Mouse (Mus musculus) inflammation-experienced regulatory T-cells, adult 6 months (primary cell): Measurements from ENCODE around the gene Trpc4ap. TPM values are rescaled to one million over a fixed set of nuclear protein-coding genes. Genes with fewer than 3 reads are reported as not detected.
"Not testable (repeated sequence)": the region's sequence is repeated elsewhere in the genome, so short reads cannot be mapped to it uniquely, and the experiment has no call there.

Experiments
- ATAC-seq: one replicate; pipeline ENCODE4 v1.8.0; 2017
- polyA plus RNA-seq, 3 experiments: library from polyadenylated mRNA; unstranded; fragments of 100-300 nt; shearing (Covaris generic); gene quantifications; one replicate each; pipeline ENCODE4 v1.2.1; 2017

Trpc4ap gene
- polyA plus RNA-seq = 10 to 100 TPM; 38.5 to 56.7 (median 43.8) TPM

- ATAC-seq = peak; percentile 96
Observed at GRCm38 (mm10) chr2:155691723-155692493, at the start of gene Trpc4ap. Gene Trpc4ap (minus strand): TSS chr2:155692384.

- ATAC-seq = no peak
Observed at GRCm38 (mm10) chr2:155737803-155738202, 45.6 kb upstream of the Trpc4ap start.

GRCm38 (mm10) chr2:155736936-155737335 is 44.8 kb upstream of the Trpc4ap start:
- no peak for ATAC-seq

- not testable (repeated sequence) for ATAC-seq
Observed at GRCm38 (mm10) chr2:155735766-155736165, 43.6 kb upstream of the Trpc4ap start, which contains the start of gene Gm17581. Gene Gm17581 (minus strand): TSS chr2:155735866.

GRCm38 (mm10) chr2:155735080-155735479 is 42.9 kb upstream of the Trpc4ap start:
- no peak for ATAC-seq

- ATAC-seq = peak; percentile 99
Observed at GRCm38 (mm10) chr2:155729158-155729645, 37.0 kb upstream of the Trpc4ap start, which contains the start of gene Edem2. Gene Edem2 (minus strand): TSS chr2:155729475.

GRCm38 (mm10) chr2:155728742-155729141 is 36.6 kb upstream of the Trpc4ap start:
- no peak for ATAC-seq

GRCm38 (mm10) chr2:155727764-155728395 is 35.7 kb upstream of the Trpc4ap start:
- ATAC-seq = no peak

GRCm38 (mm10) chr2:155726302-155726701 is 34.1 kb upstream of the Trpc4ap start:
- no peak for ATAC-seq

- ATAC-seq = no peak
Observed at GRCm38 (mm10) chr2:155724526-155724925, 32.3 kb upstream of the Trpc4ap start.

- no peak for ATAC-seq
Observed at GRCm38 (mm10) chr2:155724036-155724435, 31.9 kb upstream of the Trpc4ap start.

GRCm38 (mm10) chr2:155720585-155720984 is 28.4 kb upstream of the Trpc4ap start:
- no peak for ATAC-seq

GRCm38 (mm10) chr2:155717082-155717990 is 25.2 kb upstream of the Trpc4ap start:
- ATAC-seq = no peak

GRCm38 (mm10) chr2:155710557-155710956 is 18.4 kb upstream of the Trpc4ap start:
- no peak for ATAC-seq

GRCm38 (mm10) chr2:155707251-155707650 is 15.1 kb upstream of the Trpc4ap start:
- no peak for ATAC-seq

- ATAC-seq = no peak
Observed at GRCm38 (mm10) chr2:155703630-155704029, 11.4 kb upstream of the Trpc4ap start.

GRCm38 (mm10) chr2:155701399-155701919 is 9.3 kb upstream of the Trpc4ap start:
- no peak for ATAC-seq

GRCm38 (mm10) chr2:155698443-155698842 is 6.3 kb upstream of the Trpc4ap start:
- not testable (repeated sequence) for ATAC-seq

- ATAC-seq = no peak
Observed at GRCm38 (mm10) chr2:155696851-155697250, 4.7 kb upstream of the Trpc4ap start.

GRCm38 (mm10) chr2:155696091-155696558 is 3.9 kb upstream of the Trpc4ap start:
- ATAC-seq = peak; percentile 29

GRCm38 (mm10) chr2:155695316-155695715 is 3.1 kb upstream of the Trpc4ap start:
- no peak for ATAC-seq

- ATAC-seq = no peak
Observed at GRCm38 (mm10) chr2:155694564-155694963, 2.4 kb upstream of the Trpc4ap start.
